Mouse (Mus musculus) cerebellum, postnatal 36 days (tissue): ENCODE measurements around the gene a.

Experiments
- DNase-seq, 2 experiments: peaks; one replicate each; pipeline ENCODE4 v3.0.0; 2021 to 2022; ENCODE audit warnings: mixed read lengths in 2 of 2

Gene a

DNA sequence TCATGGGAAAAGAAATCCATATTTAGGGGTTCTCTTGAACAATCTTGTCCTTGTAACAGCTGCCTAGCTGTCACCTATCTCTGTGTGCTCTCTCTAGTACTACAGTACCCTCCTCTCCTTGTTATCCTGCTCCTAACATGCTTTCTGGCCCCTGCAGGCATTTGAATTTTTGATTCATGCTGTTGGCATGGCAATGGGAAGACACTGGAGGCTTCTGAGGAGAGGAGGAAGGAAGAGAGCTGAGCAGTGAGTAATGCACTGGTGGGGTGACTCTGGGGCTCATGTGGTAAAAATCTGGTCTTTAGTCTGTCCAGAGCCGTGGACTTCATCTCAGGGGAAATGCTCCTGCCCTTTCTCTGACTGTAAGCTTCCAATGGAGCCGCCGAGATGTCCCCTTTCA lies 5.9 kb upstream of the a start:
- no peak for DNase-seq

DNA sequence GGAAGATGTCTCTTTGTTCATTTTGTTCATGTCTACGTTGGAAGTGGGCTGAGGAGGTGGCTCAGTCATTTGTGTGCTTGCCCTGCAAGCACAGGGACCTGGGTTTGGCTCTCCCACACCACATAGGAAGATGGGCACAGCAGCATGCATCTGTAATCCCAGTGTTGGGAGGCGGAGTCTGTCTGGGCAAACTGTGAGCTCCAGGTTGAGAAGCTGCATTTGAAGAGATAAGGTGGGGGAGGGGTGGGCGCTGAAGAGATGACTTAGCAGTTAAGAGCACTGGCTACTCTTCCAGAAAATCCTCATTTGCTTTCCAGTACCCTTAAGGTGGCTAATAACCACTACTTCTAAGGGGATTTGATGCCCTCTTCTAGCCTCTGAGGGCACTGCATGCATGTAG lies 5.0 kb upstream of the a start:
- DNase-seq, result no peak

DNA sequence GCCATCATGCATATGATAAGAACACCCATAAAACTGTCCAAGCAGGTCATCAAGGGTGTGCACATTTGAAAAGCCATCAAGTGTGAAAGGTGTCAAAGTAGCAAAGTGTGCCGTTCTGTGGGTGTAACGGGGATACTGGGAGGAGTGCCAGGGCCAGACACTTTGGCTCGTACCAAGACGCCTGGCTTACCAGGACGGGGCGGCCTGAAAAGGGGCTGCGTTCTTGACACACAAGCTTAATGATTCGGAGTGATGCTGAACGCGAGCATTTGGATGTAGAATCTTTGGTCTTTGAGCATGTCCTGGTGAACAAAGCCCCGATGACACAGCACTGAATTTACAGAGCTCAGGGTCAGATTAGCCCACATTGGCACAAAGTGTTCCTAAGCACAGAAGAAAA lies 4.4 kb upstream of the a start:
- DNase-seq, result no peak

DNA sequence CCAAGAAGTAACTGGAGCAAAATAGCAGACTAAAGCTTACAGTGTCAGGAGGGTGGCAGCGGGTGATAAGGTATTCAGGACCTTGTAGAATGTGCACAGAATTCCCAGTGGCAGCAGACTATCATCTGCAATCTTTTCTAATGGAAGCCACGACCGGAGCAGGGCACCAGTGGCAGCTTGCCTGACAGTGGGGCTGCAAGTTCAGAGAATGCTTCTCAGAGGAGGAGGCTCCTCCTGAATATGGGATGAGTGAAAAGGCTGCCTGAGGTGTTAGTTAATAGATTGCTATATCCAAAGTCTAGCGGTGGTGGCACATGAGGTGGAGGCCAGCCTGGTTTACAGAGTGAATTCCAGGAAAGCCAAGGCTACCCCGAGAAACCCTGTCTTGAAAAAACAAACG lies 1.8 kb upstream of the a start:
- no peak for DNase-seq

DNA sequence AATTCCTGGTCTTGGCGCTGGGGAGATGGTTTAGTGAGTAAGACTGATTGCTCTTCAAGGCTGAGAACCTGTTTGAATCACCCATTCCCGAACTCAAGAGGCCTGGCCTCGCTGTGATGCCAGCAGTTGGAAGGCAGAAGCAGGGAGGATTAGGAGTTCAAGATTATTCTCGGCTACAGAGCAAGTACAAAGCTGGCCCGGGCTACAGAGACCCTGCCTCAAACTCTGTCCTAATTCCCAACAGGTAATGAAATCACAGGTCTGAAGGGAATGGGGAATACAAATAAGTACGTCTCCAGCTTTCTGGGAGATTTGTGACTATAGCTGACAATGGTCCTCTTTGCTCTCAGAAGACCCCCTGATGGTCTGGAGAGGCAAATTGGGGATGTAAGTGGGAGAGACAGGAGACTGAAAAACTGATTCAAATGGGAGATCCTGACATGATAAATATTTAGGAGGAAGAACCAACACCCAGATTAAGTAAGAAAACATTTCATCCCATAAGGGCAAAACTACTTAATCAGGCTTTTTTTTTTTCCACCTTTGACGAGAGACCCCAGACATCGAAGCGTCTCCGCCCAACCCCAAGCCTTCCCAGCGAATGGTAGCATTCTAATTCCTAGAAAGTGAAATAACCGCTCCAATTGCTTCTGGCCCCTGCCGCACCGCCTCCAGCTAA lies 1.1 kb upstream of the a start:
- no peak for DNase-seq

DNA sequence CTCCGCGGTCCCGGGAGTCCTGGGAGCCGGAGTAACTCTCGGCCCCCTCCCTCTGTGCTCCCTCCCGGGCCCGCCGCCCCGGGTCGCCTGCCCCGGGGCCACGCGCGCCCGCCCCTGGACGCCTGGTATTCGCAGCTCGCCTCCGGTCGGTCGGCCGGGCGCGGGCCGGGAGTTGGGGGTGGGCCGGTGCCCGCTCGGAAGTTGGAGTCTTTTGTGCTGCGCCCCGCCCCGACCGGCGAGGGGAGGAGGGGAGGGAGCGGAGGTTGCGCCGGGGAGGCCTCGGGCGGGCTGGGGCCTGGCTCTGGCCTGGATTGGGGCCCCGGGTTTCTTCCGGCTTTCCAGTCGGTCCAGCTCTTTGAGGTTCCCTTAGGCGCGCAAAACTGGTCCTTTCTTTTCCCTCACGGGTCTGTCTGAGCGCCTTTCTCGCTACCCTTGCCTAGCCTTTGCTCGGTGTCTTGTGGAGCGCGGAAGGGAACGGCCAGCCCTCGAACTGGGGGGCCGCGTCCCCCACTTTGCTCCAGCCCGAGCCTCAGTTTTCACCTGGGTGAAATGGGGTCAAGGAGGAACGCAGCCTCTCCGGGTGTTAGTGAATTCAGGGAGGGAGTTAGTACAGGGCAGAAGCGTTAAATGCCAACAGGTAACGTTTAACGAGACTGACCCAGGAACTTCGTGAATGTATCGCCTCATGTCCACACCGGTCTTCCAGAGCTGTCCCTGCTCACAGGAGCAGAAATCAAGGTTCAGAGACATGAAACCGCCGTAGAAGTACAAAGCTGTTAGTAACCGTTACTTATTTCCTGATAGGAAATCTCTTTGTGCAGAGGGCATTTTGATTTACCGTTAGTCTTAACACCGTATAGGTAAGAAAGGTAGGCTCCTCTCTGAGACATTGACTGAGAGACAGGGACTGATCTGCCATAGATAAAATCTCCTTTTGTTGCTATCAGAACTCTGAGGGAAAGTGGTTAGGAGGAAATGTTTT lies 750 bp downstream of the a start:
- DNase-seq, result peak; percentile 64 to 71

DNA sequence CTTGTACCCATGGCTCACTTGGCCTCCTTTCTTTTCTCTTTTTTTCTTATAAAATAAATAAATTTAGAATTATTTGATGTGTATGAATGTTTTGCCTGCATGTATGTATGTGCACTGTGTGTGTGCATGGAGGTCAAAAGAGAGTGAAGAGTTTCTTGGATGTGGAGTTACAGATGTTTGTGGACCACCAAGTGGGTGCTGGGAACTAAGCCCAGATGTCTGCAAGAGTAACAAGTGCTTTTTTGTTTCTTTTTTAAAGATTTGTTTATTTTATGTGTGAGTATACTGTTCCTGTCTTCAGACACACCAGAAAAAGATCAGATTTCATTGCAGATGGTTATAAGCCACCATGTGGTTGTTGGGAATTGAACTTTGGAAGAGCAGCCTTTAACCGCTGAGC lies 12.2 kb downstream of the a start:
- DNase-seq, result no peak

DNA sequence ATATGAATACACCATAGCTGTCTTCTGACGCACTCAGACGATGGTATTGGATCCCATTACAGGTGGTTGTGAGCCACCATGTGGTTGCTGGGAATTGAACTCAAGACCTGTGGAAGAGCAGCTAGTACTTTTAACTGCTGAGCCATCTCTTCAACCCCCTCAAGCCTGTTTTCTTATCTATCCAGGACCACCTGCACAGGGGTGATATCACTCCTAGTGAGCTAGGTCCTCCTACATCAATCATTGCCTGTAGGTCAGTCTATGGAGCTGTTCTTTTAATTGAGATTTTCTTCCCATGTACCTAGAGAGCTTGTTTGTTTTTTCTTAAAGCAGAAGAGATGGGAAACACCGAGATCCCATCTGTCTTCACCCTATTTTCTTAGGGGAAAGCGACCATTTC lies 12.6 kb downstream of the a start:
- no peak for DNase-seq

DNA sequence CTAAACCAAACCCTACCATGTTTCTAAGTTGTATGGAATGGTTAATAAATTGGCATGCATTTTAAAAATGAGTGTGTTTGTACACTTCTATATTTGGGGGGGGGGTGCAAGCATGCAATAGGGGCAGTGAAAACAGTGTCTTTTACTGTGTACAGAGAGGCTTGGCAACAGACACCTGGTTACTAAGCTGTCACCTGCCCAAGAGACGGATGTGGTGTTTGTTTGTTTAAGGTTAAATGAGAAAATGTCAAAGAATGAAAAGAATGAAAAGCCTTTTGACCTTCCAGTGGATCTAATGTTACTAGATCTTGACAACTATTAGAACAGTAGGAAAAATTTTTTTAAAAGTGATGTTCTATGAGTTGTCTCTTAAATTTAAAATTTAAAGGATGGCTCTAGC lies 16.5 kb downstream of the a start:
- DNase-seq, result no peak

DNA sequence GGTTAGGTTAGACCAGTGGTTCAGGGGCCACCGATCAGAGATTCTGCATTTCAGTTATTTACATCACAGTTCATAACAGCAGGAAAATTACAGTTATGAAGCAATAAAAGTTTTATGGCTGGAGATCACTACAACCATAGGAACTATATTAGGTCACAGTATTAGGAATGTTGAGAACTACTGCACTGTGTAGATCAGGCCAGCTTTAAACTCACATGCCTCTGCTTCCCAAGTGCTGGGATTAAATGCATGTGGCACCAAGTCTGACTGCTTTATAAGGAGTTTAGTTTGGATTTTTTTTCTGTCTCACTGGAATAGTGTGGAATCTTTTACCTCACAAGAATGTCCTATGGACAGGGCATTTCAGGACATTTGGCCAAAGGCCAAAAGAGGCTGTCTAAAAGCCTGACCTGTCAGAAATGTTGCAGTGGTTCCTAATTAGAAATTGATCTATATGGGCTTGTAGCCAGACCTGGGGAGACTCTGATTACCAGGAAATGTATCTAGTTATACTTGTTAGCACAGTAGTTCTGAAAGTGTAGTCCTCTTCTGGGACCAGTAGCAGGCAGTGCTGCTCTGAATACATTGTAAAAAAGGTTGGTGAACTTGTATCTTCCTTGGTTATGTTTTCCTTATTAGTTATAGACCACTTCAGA lies 18.0 kb downstream of the a start:
- DNase-seq, result peak in 1 of 2 experiments; percentile 27

DNA sequence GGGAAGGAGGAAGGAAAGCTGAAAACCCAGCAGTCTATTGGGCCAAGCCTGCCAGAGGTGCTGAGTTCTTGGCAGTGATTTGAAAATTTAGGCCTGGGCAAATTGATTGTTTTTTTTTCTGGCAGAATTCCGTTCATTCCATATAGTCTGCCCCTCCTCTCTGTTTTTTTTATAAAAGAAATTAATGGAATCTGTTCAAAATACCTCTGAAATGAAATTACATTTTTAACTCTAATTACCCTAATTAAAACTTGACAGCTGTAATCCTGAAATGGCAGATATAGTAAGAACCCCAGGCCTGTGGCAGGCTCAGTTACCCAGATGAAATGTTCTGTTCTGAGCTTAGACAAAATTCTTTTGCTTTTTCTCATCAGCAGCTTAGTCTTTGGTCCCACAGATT lies 19.6 kb downstream of the a start:
- no peak for DNase-seq

DNA sequence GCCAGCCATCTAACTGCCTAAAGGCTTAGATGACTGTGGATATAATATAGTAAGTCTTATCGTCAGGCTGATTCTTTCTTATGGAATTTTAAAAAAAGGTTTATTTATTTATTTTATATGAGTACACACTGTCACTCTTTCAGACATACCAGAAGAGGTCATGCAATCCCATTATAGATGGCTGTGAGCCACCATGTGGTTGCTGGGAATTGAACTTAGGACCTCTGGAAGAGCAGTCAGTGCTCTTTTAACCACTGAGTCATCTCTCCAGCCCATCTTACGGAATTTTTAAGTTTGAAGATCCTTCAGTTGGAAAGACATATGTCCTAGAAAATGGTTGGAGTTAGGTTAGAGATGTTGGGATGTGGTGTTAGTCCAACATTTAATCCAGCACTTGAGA lies 22.2 kb downstream of the a start:
- no peak for DNase-seq

DNA sequence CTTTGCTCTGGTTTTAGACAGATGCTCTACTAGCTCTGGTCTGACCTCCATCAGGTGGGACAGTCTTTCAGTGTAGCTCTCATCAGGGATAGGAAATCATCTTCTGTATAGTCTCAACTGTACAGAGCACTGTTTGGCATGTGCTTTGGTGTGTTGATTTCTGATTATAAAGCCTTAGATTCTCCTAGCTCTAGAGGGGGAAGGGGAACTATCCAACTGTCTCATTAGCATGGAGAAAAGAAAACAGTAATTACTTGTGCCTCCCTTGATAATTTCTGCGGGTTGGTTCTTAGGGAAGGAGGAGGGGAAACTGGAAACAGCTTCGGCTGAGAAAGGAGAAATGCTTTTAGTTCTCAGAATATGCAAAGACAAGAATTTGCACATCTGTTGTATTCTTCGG lies 25.9 kb downstream of the a start:
- DNase-seq, result no peak

DNA sequence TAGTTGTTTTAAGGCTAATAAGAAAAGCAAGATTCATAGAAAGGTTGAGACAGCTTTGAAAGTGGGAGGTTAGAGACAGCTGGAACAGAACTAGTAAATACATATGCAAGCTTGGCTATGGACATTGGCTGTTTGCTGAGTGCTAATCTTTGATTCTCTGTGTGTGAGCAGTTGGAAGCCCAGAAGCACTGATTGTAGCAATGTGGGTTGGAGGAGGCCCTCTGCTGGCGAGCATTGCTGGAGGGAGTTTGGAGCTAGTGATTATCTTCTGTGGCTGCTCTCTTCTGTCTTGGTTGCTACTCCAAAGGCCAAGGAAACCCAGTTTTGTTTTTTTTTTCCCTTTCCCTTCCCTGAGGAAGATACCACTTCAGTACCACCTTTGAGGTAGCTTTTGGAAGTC lies 26.6 kb downstream of the a start:
- peak; percentile 55 for DNase-seq

DNA sequence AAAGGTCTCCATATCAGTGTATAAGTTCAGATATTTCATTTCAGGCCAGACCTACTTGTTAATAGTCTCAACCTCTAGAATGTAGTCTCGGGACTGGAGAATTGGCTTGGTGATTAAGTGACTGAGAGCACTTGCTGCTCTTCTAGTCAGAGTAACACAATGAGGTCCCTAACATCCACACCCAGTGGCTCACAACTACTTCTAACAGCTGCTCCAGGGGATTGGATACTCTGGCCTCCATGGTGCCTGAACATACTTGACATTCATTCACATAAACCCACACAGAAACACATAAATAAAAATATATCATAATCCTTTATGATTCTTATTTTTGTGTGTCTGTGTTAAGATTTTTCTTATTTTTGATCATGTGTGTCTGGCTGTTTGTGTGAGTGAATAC lies 27.4 kb downstream of the a start:
- no peak for DNase-seq

DNA sequence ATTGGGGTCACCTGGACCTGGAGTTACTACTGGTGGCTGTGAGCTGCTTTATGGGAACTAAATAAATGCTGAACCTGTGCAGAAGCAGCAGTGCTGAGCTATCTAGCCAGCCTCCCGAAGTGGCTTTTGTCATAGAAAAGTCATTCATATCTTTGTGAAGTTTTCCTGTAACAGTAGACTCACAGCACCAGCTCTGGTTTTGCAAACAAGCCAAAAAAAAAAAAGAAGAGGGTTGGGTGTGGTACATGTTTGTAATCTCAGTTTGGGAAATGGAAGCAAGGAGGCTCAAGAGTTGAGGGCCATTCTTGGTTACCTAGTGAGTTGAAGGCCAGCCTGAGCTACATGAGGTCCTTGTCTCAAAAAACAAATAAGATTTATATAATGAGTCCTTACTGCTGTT lies 29.1 kb downstream of the a start:
- no peak for DNase-seq

DNA sequence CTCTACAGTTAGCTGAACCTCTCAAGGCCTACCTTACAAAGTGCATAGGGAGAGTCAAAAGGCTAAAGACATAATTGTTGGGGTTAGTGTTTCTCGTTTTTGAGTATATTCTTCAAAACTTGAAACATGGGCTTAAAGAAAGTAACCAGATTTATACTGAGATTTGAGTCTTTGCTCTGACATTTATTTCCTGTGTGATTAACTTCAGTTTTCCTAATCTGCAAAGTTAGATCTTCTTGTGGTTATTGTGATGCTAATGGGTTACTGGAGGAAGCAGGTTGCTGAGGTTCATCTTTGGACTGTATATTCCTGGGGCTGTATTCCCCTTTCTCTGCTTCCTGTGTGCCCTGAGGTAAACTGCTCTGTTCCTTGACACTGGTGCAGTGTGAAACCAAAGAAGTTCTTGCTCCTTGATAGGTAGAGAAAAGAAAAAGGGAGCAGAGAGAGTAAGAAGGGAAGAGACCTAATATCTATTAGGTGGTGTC lies 34.9 kb downstream of the a start:
- DNase-seq, result no peak

DNA sequence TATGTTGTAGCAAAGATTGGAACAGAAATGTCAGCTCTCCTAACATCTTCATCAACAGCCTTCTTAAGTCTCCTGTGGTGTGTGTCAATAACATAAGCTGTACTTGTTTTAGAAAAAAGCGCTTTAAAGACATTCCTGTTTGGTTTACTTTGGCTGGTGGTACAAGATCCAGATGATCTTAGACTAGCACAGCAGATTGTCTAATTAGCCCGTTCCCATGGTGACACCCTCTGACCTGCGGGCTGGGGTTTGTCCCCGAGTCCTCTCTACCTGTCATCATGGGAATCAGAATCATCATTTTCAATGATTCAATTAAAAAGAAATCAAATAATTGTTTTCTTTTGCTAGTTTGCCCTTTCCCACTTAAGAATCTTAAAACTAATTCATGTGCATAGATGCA lies 36.3 kb downstream of the a start:
- DNase-seq, result no peak

DNA sequence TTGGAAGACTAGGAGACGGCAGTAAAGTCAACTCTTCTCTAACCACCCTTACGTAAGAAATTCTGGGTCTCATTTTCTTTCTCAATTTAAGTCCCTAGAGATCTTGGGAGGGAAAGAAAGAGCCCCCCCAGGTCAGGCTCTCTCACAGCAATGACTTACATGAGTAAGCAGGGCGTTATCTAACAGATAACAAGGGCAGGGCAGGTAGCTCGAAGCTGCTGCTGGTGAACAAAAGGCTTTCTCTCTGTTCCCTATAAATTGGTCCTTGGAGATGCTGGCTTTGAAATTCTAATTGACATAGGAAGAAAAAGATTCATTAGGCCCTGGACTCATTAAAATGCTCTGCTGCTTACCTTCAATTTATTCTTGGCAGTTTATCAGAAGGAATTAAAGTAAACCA lies 41.3 kb downstream of the a start:
- no peak for DNase-seq

DNA sequence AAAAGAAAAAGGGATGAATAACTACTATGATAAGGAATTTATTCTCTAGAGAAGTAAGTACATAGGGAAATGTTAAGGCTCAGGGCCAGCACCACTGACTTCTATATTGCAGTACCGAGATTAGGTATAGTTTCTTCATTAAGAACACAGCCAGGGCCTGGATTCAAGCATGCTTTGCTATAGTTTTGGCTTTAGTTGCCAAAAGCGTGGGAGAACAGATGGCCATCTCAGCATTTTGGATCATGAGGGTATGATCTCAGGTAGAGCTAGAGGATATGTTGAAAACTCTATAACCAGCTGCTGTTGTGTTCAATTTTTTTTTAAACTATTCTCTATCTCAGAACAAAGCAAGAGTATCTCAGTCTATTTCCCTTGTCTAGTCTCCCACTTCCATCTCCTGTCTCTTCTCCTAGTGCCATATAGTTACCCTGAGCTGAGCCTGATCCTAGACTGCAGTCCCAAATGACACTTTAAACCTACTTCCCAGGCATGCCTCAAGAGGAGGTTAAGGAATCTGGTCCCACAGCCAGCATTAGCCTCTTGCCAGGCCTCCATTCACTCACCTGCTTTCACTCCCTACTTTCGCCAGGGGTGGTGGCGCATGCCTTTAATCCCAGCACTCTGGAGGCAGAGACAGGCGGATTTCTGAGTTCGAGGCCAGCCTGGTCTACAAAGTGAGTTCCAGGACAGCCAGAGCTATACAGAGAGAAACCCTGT lies 43.1 kb downstream of the a start:
- peak; percentile 53 to 66 for DNase-seq

DNA sequence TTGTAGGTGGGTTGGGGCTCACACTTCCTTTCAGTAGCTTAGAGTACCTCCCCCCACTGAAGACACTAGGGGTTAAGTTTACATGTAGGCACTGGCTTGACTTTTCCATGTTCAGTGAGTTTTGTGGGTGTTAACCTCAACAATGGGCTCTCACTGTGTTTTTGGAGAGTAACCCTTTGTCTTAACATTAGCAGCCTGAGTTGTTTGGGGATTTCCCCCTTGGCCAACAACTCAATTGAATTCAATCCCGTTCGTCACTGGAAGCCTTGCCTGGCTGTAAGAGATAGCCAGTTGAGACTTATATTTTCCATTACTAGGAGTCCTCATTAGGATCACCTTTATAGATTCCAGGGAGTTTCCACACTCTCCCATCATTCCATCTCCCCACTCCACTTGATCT lies 45.3 kb downstream of the a start:
- no peak for DNase-seq

DNA sequence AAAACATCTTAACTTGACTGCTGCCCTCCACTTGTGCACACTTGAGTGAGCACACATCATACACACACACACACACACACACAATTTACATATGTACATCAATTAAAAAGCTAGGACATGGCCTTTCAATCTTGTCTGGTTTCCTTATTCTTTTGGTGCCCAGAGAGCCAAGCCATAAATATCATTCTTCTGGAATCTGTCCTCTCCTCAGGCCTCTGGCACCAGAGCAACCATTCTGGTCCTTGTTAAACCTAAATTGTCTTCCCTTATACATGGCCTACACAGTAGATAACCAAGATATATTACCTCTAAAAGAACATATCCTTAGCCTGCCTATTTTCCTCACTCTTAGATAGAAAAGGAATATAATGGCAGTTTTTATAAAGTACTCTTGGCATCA lies 56.9 kb downstream of the a start:
- DNase-seq, result peak; percentile 20 to 31

DNA sequence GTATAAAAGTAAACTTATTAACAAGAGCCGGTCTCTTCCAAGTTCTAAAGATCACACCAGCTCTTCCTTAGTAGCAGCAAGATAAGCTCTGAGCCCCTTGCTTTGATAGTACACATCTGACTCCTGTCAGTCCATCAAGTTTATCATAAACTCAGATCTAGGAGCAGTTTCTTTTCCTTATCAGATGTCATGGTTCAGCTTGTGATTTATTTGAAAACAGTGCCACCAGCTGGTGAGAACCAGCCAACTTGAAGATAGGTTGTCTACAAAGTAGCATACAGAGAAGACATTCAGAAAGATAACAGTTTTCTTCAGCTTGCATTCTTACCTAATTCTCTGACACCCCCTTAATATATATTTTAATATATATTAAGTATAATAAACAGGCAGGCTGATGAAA lies 64.2 kb downstream of the a start:
- peak; percentile 70 to 82 for DNase-seq
